Mouse (Mus musculus): ENCODE measurements around the gene Rora. TPM values are rescaled to one million over a fixed set of nuclear protein-coding genes. Genes with fewer than 3 reads are reported as not detected.

Gene Rora
- polyA plus RNA-seq, 1 experiment: 24.1 TPM

- Histone ChIP-seq H3K36me3 (ENCODE audit: control insufficient read depth, insufficient read depth, low read length) (no peaks in the 10 kb centered on the region), H3K4me1 (ENCODE audit: control insufficient read depth, insufficient read depth, low read length) (no peaks in the 10 kb centered on the region), H3K27ac (ENCODE audit: control insufficient read depth, insufficient read depth, low read depth, low read length) (no peak overlapping the region), H3K4me3 (ENCODE audit: control insufficient read depth, low read depth, low read length) (no peak overlapping the region), H3K27me3 (ENCODE audit: control insufficient read depth, insufficient read depth, low read length) (no peaks in the 10 kb centered on the region)
- TF ChIP-seq CTCF (IDR thresholded peaks at IDR 0.05; ENCODE audit: control insufficient read depth, insufficient read depth, insufficient replicate concordance, low read depth, low read length) (no peak), POLR2A (IDR thresholded peaks at IDR 0.05; ENCODE audit: control insufficient read depth, low read depth, low read length) (no peak)
Observed at GRCm38 (mm10) chr9:68782011-68782410, 128.4 kb downstream of the Rora start.

DNA sequence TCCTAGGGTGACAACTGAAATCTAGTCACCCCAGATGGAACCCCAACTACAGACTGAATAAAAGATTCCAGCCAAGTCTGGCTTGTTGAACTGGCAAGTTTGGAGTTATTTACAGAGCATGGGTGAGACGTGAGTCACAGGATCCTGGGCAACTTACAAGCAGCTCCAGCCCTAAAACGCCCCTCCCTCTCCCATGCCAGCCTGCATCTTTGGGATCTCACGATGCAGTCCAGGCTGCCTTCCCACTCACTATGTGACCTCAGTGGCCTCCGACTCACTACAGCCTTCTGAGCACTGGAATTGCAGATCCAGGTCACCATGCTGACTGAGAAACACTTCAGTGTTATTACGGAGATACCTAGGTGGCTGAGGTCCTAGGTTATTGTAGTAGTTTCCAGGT is 129.0 kb downstream of the Rora start:
- Histone ChIP-seq H3K36me3 (ENCODE audit: control insufficient read depth, insufficient read depth, low read length) (no peaks in the 10 kb centered on the region), H3K4me3 (ENCODE audit: control insufficient read depth, low read depth, low read length) (no peak overlapping the region), H3K27ac (ENCODE audit: control insufficient read depth, insufficient read depth, low read depth, low read length) (no peak overlapping the region), H3K27me3 (ENCODE audit: control insufficient read depth, insufficient read depth, low read length) (no peaks in the 10 kb centered on the region), H3K4me1 (ENCODE audit: control insufficient read depth, insufficient read depth, low read length) (no peaks in the 10 kb centered on the region)
- TF ChIP-seq CTCF (IDR thresholded peaks at IDR 0.05; ENCODE audit: control insufficient read depth, insufficient read depth, insufficient replicate concordance, low read depth, low read length) (no peak), POLR2A (IDR thresholded peaks at IDR 0.05; ENCODE audit: control insufficient read depth, low read depth, low read length) (no peak)

- Histone ChIP-seq H3K36me3 (ENCODE audit: control insufficient read depth, insufficient read depth, low read length) (no peaks in the 10 kb centered on the region), H3K4me3 (ENCODE audit: control insufficient read depth, low read depth, low read length) (no peak overlapping the region), H3K27ac (ENCODE audit: control insufficient read depth, insufficient read depth, low read depth, low read length) (no peak overlapping the region), H3K27me3 (ENCODE audit: control insufficient read depth, insufficient read depth, low read length) (no peaks in the 10 kb centered on the region), H3K4me1 (ENCODE audit: control insufficient read depth, insufficient read depth, low read length) (no peaks in the 10 kb centered on the region)
- TF ChIP-seq POLR2A (IDR thresholded peaks at IDR 0.05; ENCODE audit: control insufficient read depth, low read depth, low read length): no peak
- no peak for TF ChIP-seq CTCF (IDR thresholded peaks at IDR 0.05; ENCODE audit: control insufficient read depth, insufficient read depth, insufficient replicate concordance, low read depth, low read length)
Observed at GRCm38 (mm10) chr9:68783246-68783645, 129.7 kb downstream of the Rora start.

DNA sequence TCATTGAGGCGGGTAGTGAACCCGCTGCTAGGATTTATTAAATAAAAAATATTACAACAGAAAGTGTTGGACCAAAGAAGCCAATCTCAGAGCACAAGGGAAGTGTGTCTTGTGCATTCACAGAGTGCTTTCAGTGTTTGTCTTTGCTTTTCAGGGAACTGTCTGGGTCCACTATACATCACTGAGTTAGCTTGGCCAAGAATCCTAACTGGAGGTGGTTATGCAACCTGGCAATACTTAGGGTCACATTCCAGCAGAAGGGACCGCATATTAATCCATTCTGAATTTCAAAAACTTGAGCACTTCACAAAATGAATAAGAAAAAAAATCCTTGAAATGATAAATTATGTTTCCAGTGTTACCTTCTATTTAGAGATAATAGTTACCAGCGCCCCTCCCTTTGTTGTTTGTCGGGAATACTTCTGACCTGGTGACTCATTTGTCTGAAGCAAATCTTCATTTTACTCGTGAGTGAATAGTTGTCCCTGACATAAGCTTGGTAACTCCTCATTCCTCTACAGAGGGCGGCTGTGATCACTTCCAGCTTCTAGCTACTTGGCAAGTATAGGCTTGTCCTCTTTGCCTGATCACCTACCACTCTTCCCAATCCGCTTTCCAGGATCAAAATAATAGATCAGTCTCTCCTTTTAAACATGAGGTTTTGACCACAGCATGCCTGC is 133.2 kb downstream of the Rora start:
- no peaks in the 10 kb centered on the region for H3K27me3 ChIP-seq (ENCODE audit: control insufficient read depth, insufficient read depth, low read length)
- TF ChIP-seq CTCF (IDR thresholded peaks at IDR 0.05; ENCODE audit: control insufficient read depth, insufficient read depth, insufficient replicate concordance, low read depth, low read length) (no peak), POLR2A (IDR thresholded peaks at IDR 0.05; ENCODE audit: control insufficient read depth, low read depth, low read length) (no peak)
- no peaks in the 10 kb centered on the region for H3K4me1 ChIP-seq (ENCODE audit: control insufficient read depth, insufficient read depth, low read length)
- no peaks in the 10 kb centered on the region for H3K36me3 ChIP-seq (ENCODE audit: control insufficient read depth, insufficient read depth, low read length)
- no peak overlapping the region for H3K27ac ChIP-seq (ENCODE audit: control insufficient read depth, insufficient read depth, low read depth, low read length)
- no peak overlapping the region for H3K4me3 ChIP-seq (ENCODE audit: control insufficient read depth, low read depth, low read length)

- Histone ChIP-seq H3K4me1 (ENCODE audit: control insufficient read depth, insufficient read depth, low read length) (no peaks in the 10 kb centered on the region), H3K27ac (ENCODE audit: control insufficient read depth, insufficient read depth, low read depth, low read length) (no peak overlapping the region), H3K27me3 (ENCODE audit: control insufficient read depth, insufficient read depth, low read length) (no peaks in the 10 kb centered on the region), H3K4me3 (ENCODE audit: control insufficient read depth, low read depth, low read length) (no peak overlapping the region), H3K36me3 (ENCODE audit: control insufficient read depth, insufficient read depth, low read length) (no peaks in the 10 kb centered on the region)
- TF ChIP-seq POLR2A (IDR thresholded peaks at IDR 0.05; ENCODE audit: control insufficient read depth, low read depth, low read length): no peak
- no peak for TF ChIP-seq CTCF (IDR thresholded peaks at IDR 0.05; ENCODE audit: control insufficient read depth, insufficient read depth, insufficient replicate concordance, low read depth, low read length)
Observed at GRCm38 (mm10) chr9:68787665-68788064, 134.1 kb downstream of the Rora start.

GRCm38 (mm10) chr9:68790922-68791321 is 137.3 kb downstream of the Rora start:
- H3K4me3 ChIP-seq (ENCODE audit: control insufficient read depth, low read depth, low read length): no peak overlapping the region
- H3K4me1 ChIP-seq (ENCODE audit: control insufficient read depth, insufficient read depth, low read length): no peaks in the 10 kb centered on the region
- H3K27me3 ChIP-seq (ENCODE audit: control insufficient read depth, insufficient read depth, low read length): no peaks in the 10 kb centered on the region
- H3K36me3 ChIP-seq (ENCODE audit: control insufficient read depth, insufficient read depth, low read length): no peaks in the 10 kb centered on the region
- no peak overlapping the region for H3K27ac ChIP-seq (ENCODE audit: control insufficient read depth, insufficient read depth, low read depth, low read length)
- TF ChIP-seq POLR2A (IDR thresholded peaks at IDR 0.05; ENCODE audit: control insufficient read depth, low read depth, low read length) (no peak), CTCF (IDR thresholded peaks at IDR 0.05; ENCODE audit: control insufficient read depth, insufficient read depth, insufficient replicate concordance, low read depth, low read length) (no peak)

DNA sequence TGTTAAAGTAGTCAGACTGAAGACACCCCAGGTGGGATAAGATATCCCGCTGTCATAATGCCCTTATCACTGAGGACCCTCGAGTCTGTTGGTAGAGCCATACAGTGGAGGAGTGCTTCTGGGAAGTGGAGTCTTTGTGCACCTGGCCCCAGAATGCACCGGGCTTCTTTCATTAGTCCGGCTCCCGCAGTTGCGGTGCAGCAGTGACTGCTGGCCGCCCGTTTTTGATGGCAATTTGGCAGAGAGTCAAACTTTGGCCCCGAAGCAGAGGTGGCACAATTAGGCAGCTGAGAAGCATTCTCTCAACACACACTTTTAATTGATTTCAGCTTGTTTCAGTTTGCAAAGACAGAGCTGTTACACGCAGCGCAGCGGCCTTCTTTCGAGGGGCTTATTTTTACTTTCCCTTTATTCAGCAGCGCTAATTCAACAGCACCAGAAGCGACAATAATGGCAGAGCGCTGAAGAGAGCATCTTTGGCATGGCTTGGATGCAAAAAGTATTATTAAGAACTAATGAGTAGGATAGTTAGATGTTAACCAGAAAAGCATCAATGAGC is 138.5 kb downstream of the Rora start:
- Histone ChIP-seq H3K27me3 (ENCODE audit: control insufficient read depth, insufficient read depth, low read length) (no peaks in the 10 kb centered on the region), H3K27ac (ENCODE audit: control insufficient read depth, insufficient read depth, low read depth, low read length) (no peak overlapping the region), H3K4me3 (ENCODE audit: control insufficient read depth, low read depth, low read length) (no peak overlapping the region), H3K4me1 (ENCODE audit: control insufficient read depth, insufficient read depth, low read length) (no peaks in the 10 kb centered on the region), H3K36me3 (ENCODE audit: control insufficient read depth, insufficient read depth, low read length) (no peaks in the 10 kb centered on the region)
- TF ChIP-seq POLR2A (IDR thresholded peaks at IDR 0.05; ENCODE audit: control insufficient read depth, low read depth, low read length): no peak
- TF ChIP-seq CTCF (IDR thresholded peaks at IDR 0.05; ENCODE audit: control insufficient read depth, insufficient read depth, insufficient replicate concordance, low read depth, low read length): no peak
